Mouse (Mus musculus): ENCODE measurements around the gene Tas1r3.

GRCm38 (mm10) chr4:155849391-155849790 is 13.8 kb downstream of the Tas1r3 start:
- TF ChIP-seq CTCF (IDR thresholded peaks at IDR 0.05; ENCODE audit: control insufficient read depth, insufficient read depth, insufficient read length) (no peak), USF1 (IDR thresholded peaks at IDR 0.05; ENCODE audit: low read depth) (no peak), MAX (IDR thresholded peaks at IDR 0.05) (no peak), FOSL1 (IDR thresholded peaks at IDR 0.05; ENCODE audit: insufficient read depth, low read length, poor library complexity, severe bottlenecking) (no peak), CEBPB (IDR thresholded peaks at IDR 0.05; ENCODE audit: low read depth) (no peak), MYOG (IDR thresholded peaks at IDR 0.05; ENCODE audit: control insufficient read depth, extremely low read depth, insufficient read length) (no peak)
